Mouse (Mus musculus) hindbrain, embryonic 15.5 days (tissue): ENCODE results near the gene Krt34. TPM values are rescaled to one million over a fixed set of nuclear protein-coding genes. Genes with fewer than 3 reads are reported as not detected.

Experiments
- ATAC-seq: fragments of 200-750 bp; cut with Nextera tagmentation; 2 replicates; pipeline ENCODE4 v1.8.0; 2017; ENCODE audit warnings: low read depth, moderate number of reproducible peaks, moderate TSS enrichment; ENCODE audit not compliant: low FRiP score
- H3K27ac ChIP-seq: fragments of 300-500 bp; sonication (generic); replicated peaks from 2 replicates; pipeline ENCODE4 v1.5.1; 2015; ENCODE audit warnings: mild to moderate bottlenecking, inconsistent platforms
- H3K27me3 ChIP-seq: fragments of 300-500 bp; sonication (generic); 2 replicates; pipeline ENCODE4 v1.6.1; 2015; ENCODE audit warnings: control low read depth, inconsistent platforms
- H3K36me3 ChIP-seq: fragments of 300-500 bp; sonication (generic); 2 replicates; pipeline ENCODE4 v1.6.1; 2015; ENCODE audit warnings: control low read depth, inconsistent platforms
- H3K4me1 ChIP-seq: fragments of 300-500 bp; sonication (generic); replicated peaks from 2 replicates; pipeline ENCODE4 v1.6.1; 2015; ENCODE audit warnings: control low read depth, inconsistent platforms
- H3K4me2 ChIP-seq: fragments of 300-500 bp; sonication (generic); 2 replicates; pipeline ENCODE4 v1.6.1; 2015; ENCODE audit warnings: moderate library complexity, mild to moderate bottlenecking, inconsistent platforms
- H3K4me3 ChIP-seq: fragments of 300-500 bp; sonication (generic); 2 replicates; pipeline ENCODE4 v1.5.1; 2015; ENCODE audit warnings: mild to moderate bottlenecking, inconsistent platforms
- H3K9ac ChIP-seq: fragments of 300-500 bp; sonication (generic); 2 replicates; pipeline ENCODE4 v1.6.1; 2015; ENCODE audit warnings: inconsistent platforms
- H3K9me3 ChIP-seq: fragments of 300-500 bp; sonication (generic); 2 replicates; pipeline ENCODE4 v1.6.1; 2016; ENCODE audit warnings: control low read depth, inconsistent platforms
- WGBS: fragments of 180-500 bp; shearing (Covaris S2); methylation state at CpG from one replicate; pipeline ENCODE4 v1.1.7; 2015; 5-methylcytosine and 5-hydroxymethylcytosine counted together
- polyA plus RNA-seq: library from polyadenylated mRNA; unstranded; fragments of >200 nt; fragmentation: Nextera tagmentation; extraction: Ambion mirVana; gene quantifications from 2 replicates; pipeline ENCODE4 v1.2.1, GENCODE M21; 2015

Krt34 gene
- polyA plus RNA-seq, 1 experiment from 2014 or later: not detected

DNA sequence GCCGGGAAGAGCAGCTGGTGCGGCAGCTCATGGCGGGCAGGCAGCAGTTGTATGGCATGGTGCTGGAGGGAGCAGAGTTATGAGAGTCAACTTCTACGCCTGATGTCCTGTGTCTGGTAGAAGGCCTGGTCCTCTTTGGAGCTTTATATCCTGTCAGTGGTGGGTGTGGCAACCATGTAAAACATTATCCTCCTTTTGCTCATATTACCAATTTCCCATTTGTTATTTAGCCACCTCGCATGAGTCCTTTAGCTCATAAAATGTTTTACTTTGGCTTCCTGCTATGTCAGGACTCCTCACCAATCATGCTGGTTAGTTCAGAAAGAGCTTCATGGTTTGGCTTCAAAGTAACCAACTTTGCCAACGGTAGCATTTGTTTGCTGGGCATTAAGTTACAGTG is 11.6 kb downstream of the Krt34 start, which contains the start of gene Krt33b:
TSS of gene Krt33b (minus strand) at position 101 of the 400 bp plus-strand sequence.
- H3K9me3 ChIP-seq: no peaks in the 10 kb centered on the region
- H3K4me2 ChIP-seq: no peak within 1 kb of the TSS
- H3K27me3 ChIP-seq: no peaks in the 10 kb centered on the region
- ATAC-seq: no peak
- H3K27ac ChIP-seq: no peak within 1 kb of the TSS
- no peaks in the 10 kb centered on the region for H3K4me1 ChIP-seq
- H3K9ac ChIP-seq: no peak within 1 kb of the TSS
- 92% methylated on average over 6 of the region's 6 CpGs for WGBS
- no peaks in the 10 kb centered on the region for H3K36me3 ChIP-seq
- H3K4me3 ChIP-seq: no peak within 1 kb of the TSS

DNA sequence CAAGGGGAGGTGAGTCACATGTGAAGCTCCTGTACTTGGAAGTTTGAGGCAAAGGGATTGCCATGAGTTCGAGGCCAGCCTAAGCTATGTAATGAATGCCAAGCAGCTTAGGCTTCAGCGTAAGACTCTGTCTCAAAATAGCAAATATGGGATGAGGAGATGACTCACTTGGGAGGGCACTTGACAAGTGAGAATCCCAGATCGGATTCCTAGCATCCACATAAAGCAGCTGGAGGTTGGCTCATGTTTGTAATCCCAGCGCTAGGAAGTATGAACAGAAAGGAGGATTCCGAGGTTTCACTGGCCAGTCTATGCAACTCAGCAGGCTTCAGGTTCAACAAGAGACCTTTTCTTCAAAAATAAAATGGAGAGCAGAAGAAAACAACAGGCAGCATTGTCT is 19.9 kb downstream of the Krt34 start:
- WGBS: 87% methylated on average over 5 of the region's 5 CpGs

DNA sequence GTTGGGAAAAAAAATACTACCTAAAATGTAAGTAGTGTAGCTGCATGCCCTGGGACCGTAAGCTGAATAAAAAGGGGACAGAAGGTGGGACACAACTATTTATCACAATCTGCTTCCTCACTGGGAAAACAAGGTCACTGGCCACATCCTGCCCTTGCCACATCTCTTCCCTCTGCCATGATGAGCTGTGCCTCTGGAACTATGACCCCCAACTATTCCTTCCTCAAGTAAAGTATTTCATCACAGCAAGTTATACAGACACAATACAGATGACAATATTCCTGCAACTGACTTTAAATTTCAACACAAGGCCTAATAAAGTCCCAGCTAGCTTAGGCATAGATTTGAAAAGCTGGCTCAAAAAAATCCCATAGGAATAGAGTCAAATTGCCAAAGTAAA is 21.9 kb downstream of the Krt34 start:
- no peaks in the 10 kb centered on the region for H3K4me1 ChIP-seq
- H3K36me3 ChIP-seq: no peaks in the 10 kb centered on the region
- H3K4me2 ChIP-seq: no peak overlapping the region
- no peak overlapping the region for H3K4me3 ChIP-seq
- no peak overlapping the region for H3K27ac ChIP-seq
- no peak for ATAC-seq
- H3K9ac ChIP-seq: no peak overlapping the region
- H3K27me3 ChIP-seq: no peaks in the 10 kb centered on the region
- 84% methylated on average over 1 of the region's 1 CpGs for WGBS
- no peaks in the 10 kb centered on the region for H3K9me3 ChIP-seq

More for the DNA sequence above, 19.9 kb downstream of the Krt34 start:
- no peaks in the 10 kb centered on the region for H3K36me3 ChIP-seq
- no peak overlapping the region for H3K4me3 ChIP-seq
- ATAC-seq: no peak
- no peak overlapping the region for H3K9ac ChIP-seq
- no peaks in the 10 kb centered on the region for H3K9me3 ChIP-seq
- no peak overlapping the region for H3K27ac ChIP-seq
- H3K27me3 ChIP-seq: no peaks in the 10 kb centered on the region
- H3K4me1 ChIP-seq: no peaks in the 10 kb centered on the region
- H3K4me2 ChIP-seq: no peak overlapping the region

DNA sequence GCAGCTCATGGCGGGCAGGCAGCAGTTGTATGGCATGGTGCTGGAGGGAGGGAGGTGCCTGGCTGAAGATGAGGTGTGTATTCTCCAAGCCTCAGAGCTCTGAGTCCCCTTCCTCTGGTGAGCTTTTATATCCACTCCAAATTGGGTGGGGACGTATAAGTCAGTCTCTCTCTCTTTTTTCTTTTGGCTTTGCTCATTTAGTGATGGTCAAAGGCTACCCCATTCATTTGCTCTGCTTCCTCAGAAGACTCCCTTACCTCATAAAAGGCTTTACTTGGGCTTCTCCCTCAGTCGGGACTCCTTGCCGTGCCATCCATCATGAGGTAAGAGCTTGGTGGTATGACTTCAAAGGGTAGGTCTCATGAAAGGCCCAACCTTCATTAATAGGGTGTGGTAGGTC is 25.2 kb downstream of the Krt34 start, which contains the start of gene Krt33a:
TSS of gene Krt33a (minus strand) at position 101 of the 400 bp plus-strand sequence.
- 81% methylated on average over 4 of the region's 4 CpGs for WGBS

DNA sequence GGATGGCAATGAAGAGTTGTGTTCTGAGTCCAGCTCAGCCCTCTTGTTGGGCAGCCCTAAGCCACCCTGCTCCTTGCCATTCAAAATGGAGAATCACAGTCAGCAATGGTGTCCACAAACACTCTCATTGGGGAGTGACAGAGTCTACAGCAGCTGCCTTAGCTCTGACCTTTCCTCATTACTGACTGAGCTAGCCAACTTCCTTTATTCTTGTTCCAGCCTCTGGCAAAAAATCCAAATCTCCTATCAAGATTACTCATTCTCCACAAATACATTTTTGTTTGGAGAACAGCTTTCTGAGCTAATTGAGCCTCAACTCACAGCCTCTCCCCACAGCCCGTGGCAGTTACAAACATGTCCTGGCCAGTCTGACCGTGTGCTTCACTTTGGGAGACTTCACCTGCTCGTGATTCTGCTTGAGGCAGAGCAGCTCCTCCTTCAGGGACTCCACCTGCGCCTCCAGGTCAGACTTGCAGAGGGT is 27.6 kb downstream of the Krt34 start:
- H3K4me3 ChIP-seq: no peak overlapping the region
- H3K27me3 ChIP-seq: no peaks in the 10 kb centered on the region
- H3K4me1 ChIP-seq: no peaks in the 10 kb centered on the region
- no peak for ATAC-seq
- H3K27ac ChIP-seq: no peak overlapping the region
- H3K36me3 ChIP-seq: no peaks in the 10 kb centered on the region
- WGBS: 81% methylated on average over 4 of the region's 4 CpGs
- no peak overlapping the region for H3K4me2 ChIP-seq
- H3K9ac ChIP-seq: no peak overlapping the region
- no peaks in the 10 kb centered on the region for H3K9me3 ChIP-seq

More for the DNA sequence above, 25.2 kb downstream of the Krt34 start, which contains the start of gene Krt33a:
- Histone ChIP-seq H3K9me3 (no peaks in the 10 kb centered on the region), H3K27ac (no peak within 1 kb of the TSS), H3K36me3 (no peaks in the 10 kb centered on the region), H3K4me3 (no peak within 1 kb of the TSS), H3K4me1 (no peaks in the 10 kb centered on the region), H3K4me2 (no peak within 1 kb of the TSS), H3K9ac (no peak within 1 kb of the TSS), H3K27me3 (no peaks in the 10 kb centered on the region)
- ATAC-seq: no peak

DNA sequence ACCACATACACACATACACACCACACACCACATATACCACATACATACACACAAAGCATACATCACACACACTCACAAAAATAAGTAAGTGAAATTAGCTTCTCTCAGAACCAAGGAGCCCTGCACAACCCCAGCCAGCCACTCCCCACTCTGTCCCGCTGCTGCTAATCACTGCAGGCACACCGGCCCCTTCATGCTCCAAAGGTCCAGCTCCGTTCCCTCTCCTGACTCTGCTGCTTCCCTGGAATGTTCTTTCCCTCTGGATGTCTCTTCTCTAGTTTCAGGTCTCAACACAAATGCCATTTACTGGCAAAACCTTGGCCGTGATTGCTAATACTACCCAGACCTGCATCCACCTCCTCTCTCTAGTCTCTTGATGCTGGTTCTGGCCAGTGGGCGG is 30.7 kb downstream of the Krt34 start:
- H3K9ac ChIP-seq: no peak overlapping the region
- no peak for ATAC-seq
- no peaks in the 10 kb centered on the region for H3K4me1 ChIP-seq
- H3K9me3 ChIP-seq: no peaks in the 10 kb centered on the region
- no peak overlapping the region for H3K4me3 ChIP-seq
- no peaks in the 10 kb centered on the region for H3K27me3 ChIP-seq
- H3K4me2 ChIP-seq: no peak overlapping the region
- no peak overlapping the region for H3K27ac ChIP-seq
- H3K36me3 ChIP-seq: no peaks in the 10 kb centered on the region
- 90% methylated on average over 5 of the region's 5 CpGs for WGBS

DNA sequence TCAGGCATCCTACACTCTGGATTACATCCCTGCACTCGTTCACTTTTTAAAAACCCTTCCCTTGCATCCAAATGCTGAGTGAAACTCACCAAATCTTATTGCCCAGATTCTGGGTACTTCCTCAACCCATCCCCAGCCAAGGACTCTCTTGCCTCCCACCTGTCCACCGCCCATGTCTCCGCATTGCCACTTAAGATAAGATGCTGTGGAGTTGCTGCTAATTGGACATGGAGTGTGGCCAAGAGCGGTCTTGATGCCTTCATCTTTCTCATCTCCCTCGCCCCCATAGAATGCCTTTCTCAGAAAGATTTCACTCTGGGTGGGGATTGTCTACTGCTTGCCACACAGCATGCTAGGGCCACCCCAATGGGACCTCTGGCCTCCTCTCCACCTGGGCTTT is 33.0 kb downstream of the Krt34 start:
- no peak overlapping the region for H3K27ac ChIP-seq
- H3K4me3 ChIP-seq: no peak overlapping the region
- no peaks in the 10 kb centered on the region for H3K36me3 ChIP-seq
- no peak overlapping the region for H3K4me2 ChIP-seq
- no peaks in the 10 kb centered on the region for H3K9me3 ChIP-seq
- ATAC-seq: no peak
- H3K4me1 ChIP-seq: no peaks in the 10 kb centered on the region
- H3K27me3 ChIP-seq: no peaks in the 10 kb centered on the region
- WGBS: 89% methylated on average over 5 of the region's 5 CpGs
- no peak overlapping the region for H3K9ac ChIP-seq

DNA sequence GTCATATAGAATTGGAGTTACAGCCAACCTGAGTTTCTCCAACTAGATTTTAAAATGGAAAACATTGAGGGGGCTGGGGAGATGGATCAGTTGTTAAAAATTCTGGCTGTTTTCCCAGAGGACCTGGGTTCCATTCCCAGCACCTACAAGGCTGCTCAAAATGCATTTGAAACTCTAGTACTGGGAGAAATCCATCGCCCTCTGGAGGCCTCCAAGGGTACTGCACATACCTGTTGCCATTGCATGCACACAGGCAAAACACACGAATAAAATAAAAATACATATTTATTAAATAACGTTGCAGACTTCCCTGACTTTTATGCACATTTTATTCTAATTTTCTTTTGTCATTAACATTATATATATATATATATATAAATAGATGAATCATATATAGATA is 34.7 kb downstream of the Krt34 start:
- Histone ChIP-seq H3K9ac (no peak overlapping the region), H3K9me3 (no peaks in the 10 kb centered on the region), H3K4me3 (no peak overlapping the region), H3K4me2 (no peak overlapping the region), H3K4me1 (no peaks in the 10 kb centered on the region), H3K27ac (no peak overlapping the region), H3K36me3 (no peaks in the 10 kb centered on the region), H3K27me3 (no peaks in the 10 kb centered on the region)
- no peak for ATAC-seq
- 59% methylated on average over 3 of the region's 3 CpGs for WGBS

DNA sequence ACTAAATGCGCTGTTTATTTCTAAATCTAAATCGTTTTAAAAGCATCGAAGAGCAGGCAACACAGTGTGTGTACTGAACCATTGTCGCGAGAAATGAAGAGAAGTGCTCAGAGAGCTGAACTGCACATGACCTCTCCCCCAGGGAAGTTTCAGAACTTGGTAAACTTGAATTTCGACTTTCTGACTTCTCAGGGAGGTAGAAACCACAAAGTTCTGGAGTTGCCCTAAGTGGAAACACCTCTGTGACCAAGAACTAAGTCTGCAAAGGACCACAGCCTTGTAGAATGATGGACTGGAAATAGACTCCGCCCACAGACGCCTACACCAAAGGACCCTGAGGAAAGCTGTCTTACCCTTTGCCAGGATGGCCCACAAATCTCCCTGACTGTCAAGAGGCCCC is 35.4 kb downstream of the Krt34 start:
- Histone ChIP-seq H3K9ac (no peak overlapping the region), H3K4me3 (no peak overlapping the region), H3K27me3 (no peaks in the 10 kb centered on the region), H3K4me1 (no peaks in the 10 kb centered on the region), H3K36me3 (no peaks in the 10 kb centered on the region), H3K27ac (no peak overlapping the region), H3K9me3 (no peaks in the 10 kb centered on the region), H3K4me2 (no peak overlapping the region)
- ATAC-seq: no peak
- 85% methylated on average over 8 of the region's 8 CpGs for WGBS

DNA sequence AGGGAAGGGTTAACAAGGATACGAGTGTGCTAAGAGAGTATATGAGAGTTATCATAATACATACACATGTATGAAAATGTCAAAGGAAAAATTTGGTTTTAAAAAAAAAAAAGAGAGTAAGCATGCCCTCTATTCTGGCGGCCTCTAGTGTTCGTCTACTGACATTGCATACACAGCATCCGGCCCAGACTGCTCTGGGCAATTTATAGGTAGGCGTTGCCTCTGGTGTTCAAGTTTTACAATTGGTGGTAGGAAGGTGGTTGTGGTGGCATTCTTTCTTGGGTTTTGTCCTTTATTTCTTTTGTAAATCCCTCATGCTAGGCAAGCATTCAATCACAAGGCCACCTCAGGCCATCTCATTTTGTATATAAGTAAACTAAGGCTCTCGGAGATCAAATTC is 36.5 kb downstream of the Krt34 start:
- Histone ChIP-seq H3K36me3 (no peaks in the 10 kb centered on the region), H3K27me3 (no peaks in the 10 kb centered on the region), H3K9me3 (no peaks in the 10 kb centered on the region), H3K27ac (no peak overlapping the region), H3K4me3 (no peak overlapping the region), H3K4me1 (no peaks in the 10 kb centered on the region), H3K9ac (no peak overlapping the region), H3K4me2 (no peak overlapping the region)
- no peak for ATAC-seq
- 25% methylated on average over 6 of the region's 6 CpGs for WGBS

DNA sequence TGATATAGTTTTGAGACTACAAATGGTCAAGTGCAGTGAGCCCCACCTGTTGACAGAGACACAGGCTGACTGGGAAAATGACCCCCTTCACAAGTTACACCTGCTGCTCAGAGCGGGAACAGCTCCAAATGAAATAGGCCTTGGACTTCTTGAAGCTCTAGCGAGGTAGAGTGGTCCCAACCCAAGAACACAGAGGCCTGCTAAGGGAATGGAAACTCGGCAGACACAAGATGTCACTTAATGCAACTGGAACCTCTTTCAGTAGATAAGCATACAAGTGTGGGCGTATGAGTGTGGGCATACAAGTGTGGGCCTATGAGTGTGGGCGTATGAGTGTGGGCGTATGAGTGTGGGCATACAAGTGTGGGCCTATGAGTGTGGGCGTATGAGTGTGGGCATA is 42.3 kb downstream of the Krt34 start:
- no peaks in the 10 kb centered on the region for H3K36me3 ChIP-seq
- no peaks in the 10 kb centered on the region for H3K27me3 ChIP-seq
- no peak overlapping the region for H3K9ac ChIP-seq
- no peak for ATAC-seq
- H3K4me2 ChIP-seq: no peak overlapping the region
- no peak overlapping the region for H3K27ac ChIP-seq
- no peak overlapping the region for H3K4me3 ChIP-seq
- 95% methylated on average over 7 of the region's 7 CpGs for WGBS
- H3K9me3 ChIP-seq: no peaks in the 10 kb centered on the region
- peaks cover 1% of the 10 kb centered on the region; the same call in 1 of the 2 replicates for H3K4me1 ChIP-seq

DNA sequence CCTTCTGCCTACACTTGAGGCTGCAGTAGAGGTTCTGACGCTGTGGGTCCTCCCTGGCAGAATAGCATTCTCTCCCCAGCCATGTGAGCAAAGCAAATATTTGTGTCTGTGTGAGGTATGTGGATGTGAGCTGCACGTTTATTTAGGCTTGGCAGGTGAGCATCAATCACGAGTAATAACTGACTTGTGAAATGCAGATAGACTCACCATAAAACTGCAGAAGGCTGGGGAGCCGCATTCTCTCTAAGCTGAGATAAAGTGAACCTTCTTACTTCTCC is 47.0 kb downstream of the Krt34 start:
- Histone ChIP-seq H3K27ac (0 out of 2 replicates have a peak overlapping the region, but pooled peaks have one; percentile 30), H3K36me3 (no peaks in the 10 kb centered on the region), H3K9ac (no peak overlapping the region), H3K4me2 (peak overlapping the region; percentile 51; the same call in 1 of the 2 replicates), H3K4me1 (peaks cover 10% of the 10 kb centered on the region; the same call in 1 of the 2 replicates), H3K9me3 (no peaks in the 10 kb centered on the region), H3K27me3 (no peaks in the 10 kb centered on the region; the same call in 1 of the 2 replicates), H3K4me3 (no peak overlapping the region)
- ATAC-seq: no peak
- WGBS: 61% methylated on average over 4 of the region's 4 CpGs
